In the genomic region with DNA sequence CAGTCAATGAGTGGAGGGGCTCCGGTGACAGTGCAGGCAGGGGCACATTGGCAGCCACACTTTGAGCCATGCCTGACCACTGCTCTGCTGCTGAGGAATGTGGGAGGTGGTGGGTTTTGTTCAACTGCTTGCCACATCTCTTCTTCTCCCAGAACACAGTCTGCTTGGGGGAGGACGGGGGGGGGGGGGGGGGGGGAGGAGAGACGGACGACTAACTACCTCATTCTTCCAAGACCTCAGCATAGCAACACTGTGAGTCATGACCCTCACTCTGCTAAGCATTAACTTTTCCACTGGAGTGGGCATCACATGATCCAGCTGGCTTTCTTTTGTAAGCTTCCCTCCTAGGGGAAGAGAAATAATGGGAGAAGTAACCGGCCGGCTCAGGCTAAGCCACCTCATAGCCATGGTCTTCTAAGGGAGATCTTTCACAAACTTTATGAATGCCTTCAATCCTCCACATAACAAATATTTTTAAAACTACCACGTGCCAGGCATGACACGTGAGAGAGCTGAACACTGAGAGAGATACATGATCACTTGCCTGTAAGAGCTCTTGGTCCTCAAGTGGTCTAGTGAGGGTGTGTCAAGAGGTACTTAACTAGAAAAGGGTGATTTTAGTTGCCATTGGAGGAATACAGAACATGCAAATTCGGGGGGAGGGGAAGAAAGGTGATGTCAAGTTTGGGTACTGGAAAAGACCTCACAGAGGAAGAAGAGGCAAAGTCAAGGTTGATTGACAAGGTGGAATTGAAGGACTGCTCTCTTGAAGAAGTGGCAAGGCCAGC, we compare ENCODE assay signal across 8 mouse cellular contexts. TPM values are rescaled to one million over a fixed set of nuclear protein-coding genes. Genes with fewer than 3 reads are reported as not detected.
DNase-seq lines count a peak whose midpoint lies in the region; ATAC-seq and TF ChIP-seq lines count a peak whose summit lies in the region.

No protein-coding gene starts in this region.

- peaks cover 46% of the 10 kb centered on the region for H3K4me1 ChIP-seq in kidney, postnatal 0 days (replicated peaks; ENCODE audit: insufficient read depth, low read length)

- no peak for TF ChIP-seq CTCF in kidney, postnatal 0 days (IDR thresholded peaks at IDR 0.05; ENCODE audit: low read depth)

- peak; percentile 37 for DNase-seq in gastrocnemius, postnatal 25 days
- no peak for DNase-seq in gastrocnemius, postnatal 10 days
- DNase-seq in fibroblast of lung, adult 2 months (ENCODE audit: low read depth), result peak; percentile 93
- DNase-seq in kidney, postnatal 0 days (ENCODE audit: low spot score), result peak; percentile 85
- no peak for DNase-seq in thymus, postnatal 14 days
- DNase-seq in right cerebral cortex, postnatal 4 days, result no peak
- DNase-seq in urinary bladder, postnatal 10 days (ENCODE audit: low spot score), result no peak

- H3K27ac ChIP-seq in kidney, postnatal 0 days, result peak overlapping the region; percentile 94

- ATAC-seq in kidney, postnatal 0 days (replicated peaks; ENCODE audit: low FRiP score, low read depth), result peak; percentile 79
- peak; percentile 31 for ATAC-seq in neutrophil, adult 5-6 weeks (ENCODE audit: extremely low read depth, insufficient number of reproducible peaks, low FRiP score, poor library complexity, severe bottlenecking)

- H3K27me3 ChIP-seq in kidney, postnatal 0 days (ENCODE audit: insufficient read depth, low read length), result no peaks in the 10 kb centered on the region

- no peaks in the 10 kb centered on the region for H3K36me3 ChIP-seq in kidney, postnatal 0 days (ENCODE audit: insufficient read depth, low read length)

- no peak overlapping the region for H3K4me2 ChIP-seq in kidney, postnatal 0 days (ENCODE audit: low read length)

- H3K9ac ChIP-seq in kidney, postnatal 0 days (ENCODE audit: low read depth, low read length), result no peak overlapping the region

- 36% methylated on average over 8 of the region's 9 CpGs for WGBS in kidney, postnatal 0 days

- no peak overlapping the region for H3K4me3 ChIP-seq in kidney, postnatal 0 days (replicated peaks; ENCODE audit: low read depth, low read length)

- H3K9me3 ChIP-seq in kidney, postnatal 0 days (replicated peaks; ENCODE audit: low read length), result no peaks in the 10 kb centered on the region

RNA-seq across cellular contexts. Expression of gene Myof, which starts 17.9 kb away (rescaled TPM):
- 1 to 10 TPM; 5.3 to 8.8 TPM for total RNA-seq in gastrocnemius, postnatal 25 days (2021)
- 10 to 100 TPM in 1 of 2 experiments, 1 to 10 TPM in 1; 8.0 to 14.2 TPM for total RNA-seq in gastrocnemius, postnatal 10 days (2021)
- polyA plus RNA-seq in kidney, postnatal 0 days (2015; fragmentation: Nextera tagmentation; extraction: Ambion mirVana), result 28.0 and 28.1 TPM in 2 replicates
- total RNA-seq in neutrophil, adult 5-6 weeks (2017), result 5.6 and 6.6 TPM in 2 replicates

RNA-seq across cellular contexts. Expression of gene Cep55, which starts 29.4 kb away (rescaled TPM):
- total RNA-seq in gastrocnemius, postnatal 25 days (2021), result under 1 TPM; 0.10 to 0.29 TPM
- 1 to 10 TPM; 3.7 to 4.5 TPM for total RNA-seq in gastrocnemius, postnatal 10 days (2021)
- polyA plus RNA-seq in kidney, postnatal 0 days (2015; fragmentation: Nextera tagmentation; extraction: Ambion mirVana), result 13.8 and 15.5 TPM in 2 replicates
- total RNA-seq in neutrophil, adult 5-6 weeks (2017), result 1.5 and 2.8 TPM in 2 replicates

Comparison
In these comparisons a context has a peak if more than half of its experiments do, and no peak if none do; other contexts are left out.
1. DNase-seq: peak in gastrocnemius, postnatal 25 days (single experiment), fibroblast of lung, adult 2 months (single experiment) and kidney, postnatal 0 days (single experiment); none in gastrocnemius, postnatal 10 days (single experiment), thymus, postnatal 14 days (single experiment), right cerebral cortex, postnatal 4 days (single experiment) and urinary bladder, postnatal 10 days (single experiment).